Mouse (Mus musculus) monocyte, adult 5-6 weeks (primary cell): ENCODE data around the gene Amz2. TPM values are rescaled to one million over a fixed set of nuclear protein-coding genes. Genes with fewer than 3 reads are reported as not detected.

Source experiments
- ATAC-seq: fragments of 153-309, 156-312 bp; replicated peaks from 2 replicates; pipeline ENCODE4 v1.8.0; 2017; ENCODE audit warnings: mild to moderate bottlenecking; ENCODE audit not compliant: low TSS enrichment, insufficient number of reproducible peaks, severe bottlenecking, poor library complexity, low FRiP score
- total RNA-seq: library from RNA; stranded (forward); fragments of 200-1000, 200-491, 200-594 nt; gene quantifications from 3 replicates; pipeline ENCODE4 v1.2.3, GENCODE M21; 2017

Amz2 gene
- 32.6 to 34.9 TPM (median 33.6 TPM) in 3 replicates for total RNA-seq

- ATAC-seq: peak; percentile 91
Measured at GRCm38 (mm10) chr11:109425392-109426271, at the start of gene Amz2. TSS of gene Amz2 (plus strand) at chr11:109425946.

- ATAC-seq: no peak
Measured at GRCm38 (mm10) chr11:109376484-109377143, 49.1 kb upstream of the Amz2 start.

- no peak for ATAC-seq
Measured at GRCm38 (mm10) chr11:109377477-109377876, 48.3 kb upstream of the Amz2 start.

GRCm38 (mm10) chr11:109378051-109378450, 47.7 kb upstream of the Amz2 start:
- ATAC-seq: no peak

GRCm38 (mm10) chr11:109380662-109381061, 45.1 kb upstream of the Amz2 start:
- peak; percentile 60 for ATAC-seq

GRCm38 (mm10) chr11:109385296-109385695, 40.5 kb upstream of the Amz2 start:
- ATAC-seq: no peak

- ATAC-seq: no peak
Measured at GRCm38 (mm10) chr11:109389046-109389445, 36.7 kb upstream of the Amz2 start.

- ATAC-seq: no peak
Measured at GRCm38 (mm10) chr11:109391200-109391599, 34.5 kb upstream of the Amz2 start.

- no peak for ATAC-seq
Measured at GRCm38 (mm10) chr11:109391760-109392159, 34.0 kb upstream of the Amz2 start.

- no peak for ATAC-seq
Measured at GRCm38 (mm10) chr11:109392601-109393000, 33.1 kb upstream of the Amz2 start.

GRCm38 (mm10) chr11:109394758-109395157, 31.0 kb upstream of the Amz2 start:
- ATAC-seq: no peak

GRCm38 (mm10) chr11:109395291-109395690, 30.5 kb upstream of the Amz2 start:
- ATAC-seq: no peak

- ATAC-seq: no peak
Measured at GRCm38 (mm10) chr11:109406431-109406830, 19.3 kb upstream of the Amz2 start.

GRCm38 (mm10) chr11:109410197-109410980, 15.4 kb upstream of the Amz2 start:
- no peak for ATAC-seq

GRCm38 (mm10) chr11:109413617-109414016, 12.1 kb upstream of the Amz2 start, which contains the start of gene 9930022D16Rik:
TSS of gene 9930022D16Rik (plus strand) at chr11:109413917.
- ATAC-seq: no peak

- no peak for ATAC-seq
Measured at GRCm38 (mm10) chr11:109414802-109415201, 10.9 kb upstream of the Amz2 start.

GRCm38 (mm10) chr11:109416709-109417420, 8.9 kb upstream of the Amz2 start:
- no peak for ATAC-seq

GRCm38 (mm10) chr11:109417472-109418040, 8.2 kb upstream of the Amz2 start:
- no peak for ATAC-seq
